Mouse (Mus musculus): ENCODE measurements around the gene Etnk1. TPM values are rescaled to one million over a fixed set of nuclear protein-coding genes. Genes with fewer than 3 reads are reported as not detected.

The Etnk1 gene
- polyA plus RNA-seq, 1 experiment from 2014 or later = 17.2 TPM

Other genes with a start within 250 kb of the Etnk1 start
- 0.90 and 0.96 TPM in 2 replicates for gene St8sia1, start 202.8 kb upstream of the Etnk1 start, polyA plus RNA-seq (2015; fragmentation: Nextera tagmentation; extraction: Ambion mirVana)
- gene C2cd5, start 67.1 kb upstream of the Etnk1 start, polyA plus RNA-seq (2015; fragmentation: Nextera tagmentation; extraction: Ambion mirVana) = 22.6 and 22.8 TPM in 2 replicates

Data from stomach, embryonic 15.5 days (tissue).